ENCODE assay signal across 8 mouse cellular contexts in the genomic region with DNA sequence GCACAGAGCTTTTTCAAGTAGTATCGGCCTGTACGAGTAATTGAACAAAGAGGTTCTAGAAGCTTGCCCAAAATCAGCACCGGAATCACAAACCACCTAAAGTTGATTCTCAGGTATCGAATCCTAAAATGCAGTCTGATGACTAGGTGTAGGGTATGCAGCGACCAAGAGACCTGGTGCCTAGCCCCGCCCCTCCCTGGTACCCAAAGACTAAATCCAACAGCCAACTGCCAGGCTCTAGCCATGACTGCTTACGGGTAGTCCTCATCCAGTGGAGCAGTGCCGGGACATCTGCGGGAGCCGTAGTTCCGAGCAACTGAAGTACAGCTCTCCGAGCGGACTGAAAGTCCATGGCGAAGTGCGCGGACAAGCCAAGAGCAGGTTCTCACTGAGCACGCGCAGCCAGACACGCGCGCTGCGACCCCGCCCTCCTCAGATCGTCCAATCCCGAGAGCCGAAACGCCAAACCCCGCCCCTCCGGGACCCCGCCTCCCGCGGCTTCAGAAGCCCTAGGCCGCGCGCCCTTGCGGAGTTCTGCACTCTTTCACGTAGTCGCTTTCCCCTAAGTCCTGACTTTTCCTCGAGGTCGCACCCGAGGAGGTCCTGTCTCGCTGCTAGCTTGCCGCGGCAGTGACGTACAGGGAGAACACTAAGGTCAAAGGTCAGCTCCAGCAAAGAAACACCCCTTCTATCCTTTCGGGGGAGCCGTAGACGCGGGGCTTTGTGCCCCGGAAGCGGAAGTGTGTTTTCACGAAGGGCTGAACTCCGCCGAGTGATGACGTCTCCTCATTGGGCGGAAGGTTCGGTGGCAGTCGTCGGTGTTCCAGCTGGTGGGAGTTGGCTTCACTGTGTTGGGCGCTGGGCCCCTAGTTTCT. TPM values are rescaled to one million over a fixed set of nuclear protein-coding genes. Genes with fewer than 3 reads are reported as not detected.
DNase-seq lines count a peak whose midpoint lies in the region; ATAC-seq and TF ChIP-seq lines count a peak whose summit lies in the region.
"Not testable (repeated sequence)": the region's sequence is repeated elsewhere in the genome, so short reads cannot be mapped to it uniquely, and the experiment has no call there.

A gene (minus strand): TSS at position 385 of the 875 bp plus-strand sequence.
A gene (plus strand): TSS at position 537 of the 875 bp plus-strand sequence.

- not testable (repeated sequence) for H3K36me3 ChIP-seq in embryonic facial prominence, embryonic 15.5 days; kidney, embryonic 14.5 days (ENCODE audit: control insufficient read depth, insufficient read depth, low read length); limb, embryonic 15.5 days

- H3K9ac ChIP-seq in embryonic facial prominence, embryonic 15.5 days = peak within 1 kb of the TSS; percentile 71
- peak within 1 kb of the TSS; percentile 70 for H3K9ac ChIP-seq in kidney, embryonic 14.5 days (ENCODE audit: low read depth, low read length)
- H3K9ac ChIP-seq in limb, embryonic 15.5 days = peak within 1 kb of the TSS; percentile 82

- under 1% methylated on average over 60 of the region's 60 CpGs for WGBS in bone marrow, adult 2 months
- under 1% methylated on average over 55 of the region's 60 CpGs for WGBS in embryonic facial prominence, embryonic 15.5 days
- under 1% methylated on average over 52 of the region's 60 CpGs for WGBS in kidney, embryonic 14.5 days
- WGBS in limb, embryonic 15.5 days = under 1% methylated on average over 60 of the region's 60 CpGs

- H3K27me3 ChIP-seq in embryonic facial prominence, embryonic 15.5 days; kidney, embryonic 14.5 days (ENCODE audit: control insufficient read depth, insufficient read depth, low read length); limb, embryonic 15.5 days: not testable (repeated sequence)

- H3K4me2 ChIP-seq in embryonic facial prominence, embryonic 15.5 days (replicated peaks) = peak within 1 kb of the TSS; percentile 57
- H3K4me2 ChIP-seq in kidney, embryonic 14.5 days (replicated peaks; ENCODE audit: low read depth, low read length) = peak within 1 kb of the TSS; percentile 50
- H3K4me2 ChIP-seq in limb, embryonic 15.5 days = peak within 1 kb of the TSS; percentile 54

- peak within 1 kb of the TSS; percentile 76 for H3K4me3 ChIP-seq in bone marrow, adult 2 months (replicated peaks; ENCODE audit: control insufficient read depth, low read depth, low read length)
- peak within 1 kb of the TSS; percentile 72 for H3K4me3 ChIP-seq in embryonic facial prominence, embryonic 15.5 days (replicated peaks)
- peak within 1 kb of the TSS; percentile 61 for H3K4me3 ChIP-seq in kidney, embryonic 14.5 days (ENCODE audit: low read length)
- H3K4me3 ChIP-seq in limb, embryonic 15.5 days = peak within 1 kb of the TSS; percentile 70

- peak within 1 kb of the TSS; percentile 86 for H3K27ac ChIP-seq in bone marrow, adult 2 months (ENCODE audit: control insufficient read depth, insufficient read depth, low read depth, low read length, poor library complexity)
- H3K27ac ChIP-seq in embryonic facial prominence, embryonic 15.5 days (replicated peaks) = peak within 1 kb of the TSS; percentile 93
- peak within 1 kb of the TSS; percentile 73; the same call in 1 of the 2 replicates for H3K27ac ChIP-seq in kidney, embryonic 14.5 days (ENCODE audit: low read depth, low read length)
- peak within 1 kb of the TSS; percentile 92 for H3K27ac ChIP-seq in limb, embryonic 15.5 days

- not testable (repeated sequence) for H3K4me1 ChIP-seq in bone marrow, adult 2 months (ENCODE audit: control insufficient read depth, insufficient read depth, low read length); embryonic facial prominence, embryonic 15.5 days; kidney, embryonic 14.5 days (ENCODE audit: control insufficient read depth, insufficient read depth, low read length); limb, embryonic 15.5 days

- peak; percentile 61; the same call in 1 of the 2 replicates for TF ChIP-seq POLR2A in bone marrow, adult 2 months (IDR thresholded peaks at IDR 0.05; ENCODE audit: borderline replicate concordance, control insufficient read depth, low read depth, low read length)

- not testable (repeated sequence) for TF ChIP-seq CTCF in bone marrow, adult 2 months (IDR thresholded peaks at IDR 0.05; ENCODE audit: control insufficient read depth, insufficient read depth, low read length)

- not testable (repeated sequence) for H3K9me3 ChIP-seq in embryonic facial prominence, embryonic 15.5 days (replicated peaks); kidney, embryonic 14.5 days (ENCODE audit: control insufficient read depth, low read length); limb, embryonic 15.5 days

- peak; percentile 95 for DNase-seq in 416B (ENCODE audit: low read depth)
- peak; percentile 94 to 95 for DNase-seq in heart, adult 9 months (ENCODE audit: low spot score in 2 of 2)
- peak; percentile 88 to 92 for DNase-seq in monocyte, adult 2 months (ENCODE audit: low read depth in 1 of 2, low spot score in 2 of 2)
- peak; percentile 93 to 94 for DNase-seq in spleen, postnatal 36 days (ENCODE audit: low spot score in 2 of 2)

- peak; percentile 97 for ATAC-seq in embryonic facial prominence, embryonic 15.5 days (ENCODE audit: insufficient number of reproducible peaks, low FRiP score, low TSS enrichment, low read depth)
- peak; percentile 98 for ATAC-seq in kidney, embryonic 14.5 days (ENCODE audit: low FRiP score, low TSS enrichment)
- peak; percentile 97 for ATAC-seq in limb, embryonic 15.5 days (ENCODE audit: insufficient number of reproducible peaks, low FRiP score, low TSS enrichment, low read depth)

RNA-seq across cellular contexts. Expression of the first gene that starts in this region (rescaled TPM):
- 16.7 and 23.2 TPM in 2 replicates for polyA plus RNA-seq in bone marrow, adult 2 months (2011; ENCODE audit: insufficient read depth, insufficient read length, low replicate concordance, missing spikeins)
- polyA plus RNA-seq in embryonic facial prominence, embryonic 15.5 days (2015; fragmentation: Nextera tagmentation; extraction: Ambion mirVana) = 31.9 and 34.6 TPM in 2 replicates
- polyA plus RNA-seq in kidney, embryonic 14.5 days (2014; fragmentation: Nextera tagmentation; extraction: Ambion mirVana) = 40.9 and 47.2 TPM in 2 replicates
- 31.9 and 32.7 TPM in 2 replicates for polyA plus RNA-seq in limb, embryonic 15.5 days (2015; fragmentation: Nextera tagmentation; extraction: Ambion mirVana)

RNA-seq across cellular contexts. Expression of the second gene that starts in this region (rescaled TPM):
- 22.5 and 28.9 TPM in 2 replicates for polyA plus RNA-seq in bone marrow, adult 2 months (2011; ENCODE audit: insufficient read depth, insufficient read length, low replicate concordance, missing spikeins)
- polyA plus RNA-seq in embryonic facial prominence, embryonic 15.5 days (2015; fragmentation: Nextera tagmentation; extraction: Ambion mirVana) = 165 and 177 TPM in 2 replicates
- 141 and 167 TPM in 2 replicates for polyA plus RNA-seq in kidney, embryonic 14.5 days (2014; fragmentation: Nextera tagmentation; extraction: Ambion mirVana)
- 196 and 204 TPM in 2 replicates for polyA plus RNA-seq in limb, embryonic 15.5 days (2015; fragmentation: Nextera tagmentation; extraction: Ambion mirVana)

Comparison
In these comparisons a context has a peak if more than half of its experiments do, and no peak if none do; other contexts are left out.
1. Peak in every context shown above with its lines: DNase-seq, ATAC-seq, H3K4me3 ChIP-seq and H3K27ac ChIP-seq.